Mouse (Mus musculus): ENCODE measurements at regions not wholly inside any gene's neighbourhood (a gene's known extent, or its start where the extent isn't known, plus 50 kb on each side); places are given as distances from the start of the nearest gene placed in this dataset.

GRCm38 (mm10) chr13:37621319-37622050 is 156.7 kb upstream of the Rreb1 start:
- Histone ChIP-seq H3K27me3 (ENCODE audit: control insufficient read depth, insufficient read depth, low read length, poor library complexity, severe bottlenecking) (no peaks in the 10 kb centered on the region), H3K36me3 (ENCODE audit: control insufficient read depth, insufficient read depth, low read length, poor library complexity, severe bottlenecking) (no peaks in the 10 kb centered on the region)
- DNase-seq (ENCODE audit: low read depth, low spot score), result no peak

- no peak for DNase-seq (ENCODE audit: low read depth, low spot score)
- no peaks in the 10 kb centered on the region for H3K27me3 ChIP-seq (ENCODE audit: control insufficient read depth, insufficient read depth, low read length, poor library complexity, severe bottlenecking)
- no peaks in the 10 kb centered on the region for H3K36me3 ChIP-seq (ENCODE audit: control insufficient read depth, insufficient read depth, low read length, poor library complexity, severe bottlenecking)
Observed at GRCm38 (mm10) chr13:37622366-37623088, 155.7 kb upstream of the Rreb1 start.

GRCm38 (mm10) chr13:37624741-37625140 is 153.5 kb upstream of the Rreb1 start:
- Histone ChIP-seq H3K36me3 (ENCODE audit: control insufficient read depth, insufficient read depth, low read length, poor library complexity, severe bottlenecking) (no peaks in the 10 kb centered on the region), H3K27me3 (ENCODE audit: control insufficient read depth, insufficient read depth, low read length, poor library complexity, severe bottlenecking) (no peaks in the 10 kb centered on the region)
- no peak for DNase-seq (ENCODE audit: low read depth, low spot score)

GRCm38 (mm10) chr13:37625532-37626235 is 152.5 kb upstream of the Rreb1 start:
- no peaks in the 10 kb centered on the region for H3K36me3 ChIP-seq (ENCODE audit: control insufficient read depth, insufficient read depth, low read length, poor library complexity, severe bottlenecking)
- DNase-seq (ENCODE audit: low read depth, low spot score), result no peak
- no peaks in the 10 kb centered on the region for H3K27me3 ChIP-seq (ENCODE audit: control insufficient read depth, insufficient read depth, low read length, poor library complexity, severe bottlenecking)

GRCm38 (mm10) chr13:37628391-37629270 is 149.6 kb upstream of the Rreb1 start:
- DNase-seq (ENCODE audit: low read depth, low spot score), result no peak

GRCm38 (mm10) chr13:37629271-37629899 is 148.8 kb upstream of the Rreb1 start:
- Histone ChIP-seq H3K27me3 (ENCODE audit: control insufficient read depth, insufficient read depth, low read length, poor library complexity, severe bottlenecking) (no peaks in the 10 kb centered on the region), H3K36me3 (ENCODE audit: control insufficient read depth, insufficient read depth, low read length, poor library complexity, severe bottlenecking) (no peaks in the 10 kb centered on the region)
- no peak for DNase-seq (ENCODE audit: low read depth, low spot score)

More at GRCm38 (mm10) chr13:37628391-37629270, 149.6 kb upstream of the Rreb1 start:
- H3K36me3 ChIP-seq (ENCODE audit: control insufficient read depth, insufficient read depth, low read length, poor library complexity, severe bottlenecking), result no peaks in the 10 kb centered on the region
- H3K27me3 ChIP-seq (ENCODE audit: control insufficient read depth, insufficient read depth, low read length, poor library complexity, severe bottlenecking), result no peaks in the 10 kb centered on the region

GRCm38 (mm10) chr13:37632835-37633440 is 145.3 kb upstream of the Rreb1 start:
- H3K27me3 ChIP-seq (ENCODE audit: control insufficient read depth, insufficient read depth, low read length, poor library complexity, severe bottlenecking), result no peaks in the 10 kb centered on the region
- no peaks in the 10 kb centered on the region for H3K36me3 ChIP-seq (ENCODE audit: control insufficient read depth, insufficient read depth, low read length, poor library complexity, severe bottlenecking)
- no peak for DNase-seq (ENCODE audit: low read depth, low spot score)

- Histone ChIP-seq H3K36me3 (ENCODE audit: control insufficient read depth, insufficient read depth, low read length, poor library complexity, severe bottlenecking) (no peaks in the 10 kb centered on the region), H3K27me3 (ENCODE audit: control insufficient read depth, insufficient read depth, low read length, poor library complexity, severe bottlenecking) (no peaks in the 10 kb centered on the region)
- DNase-seq (ENCODE audit: low read depth, low spot score), result no peak
Observed at GRCm38 (mm10) chr13:37636363-37636762, 141.8 kb upstream of the Rreb1 start.

GRCm38 (mm10) chr13:37637151-37637550 is 141.0 kb upstream of the Rreb1 start:
- DNase-seq (ENCODE audit: low read depth, low spot score), result no peak
- Histone ChIP-seq H3K36me3 (ENCODE audit: control insufficient read depth, insufficient read depth, low read length, poor library complexity, severe bottlenecking) (no peaks in the 10 kb centered on the region), H3K27me3 (ENCODE audit: control insufficient read depth, insufficient read depth, low read length, poor library complexity, severe bottlenecking) (no peaks in the 10 kb centered on the region)

- no peak for DNase-seq (ENCODE audit: low read depth, low spot score)
- H3K27me3 ChIP-seq (ENCODE audit: control insufficient read depth, insufficient read depth, low read length, poor library complexity, severe bottlenecking), result no peaks in the 10 kb centered on the region
- no peaks in the 10 kb centered on the region for H3K36me3 ChIP-seq (ENCODE audit: control insufficient read depth, insufficient read depth, low read length, poor library complexity, severe bottlenecking)
Observed at GRCm38 (mm10) chr13:37638071-37638511, 140.1 kb upstream of the Rreb1 start.

- no peaks in the 10 kb centered on the region for H3K36me3 ChIP-seq (ENCODE audit: control insufficient read depth, insufficient read depth, low read length, poor library complexity, severe bottlenecking)
- H3K27me3 ChIP-seq (ENCODE audit: control insufficient read depth, insufficient read depth, low read length, poor library complexity, severe bottlenecking), result no peaks in the 10 kb centered on the region
- peak; percentile 35 for DNase-seq (ENCODE audit: low read depth, low spot score)
Observed at GRCm38 (mm10) chr13:37642410-37643093, 135.6 kb upstream of the Rreb1 start.

- no peak for DNase-seq (ENCODE audit: low read depth, low spot score)
- H3K36me3 ChIP-seq (ENCODE audit: control insufficient read depth, insufficient read depth, low read length, poor library complexity, severe bottlenecking), result no peaks in the 10 kb centered on the region
- H3K27me3 ChIP-seq (ENCODE audit: control insufficient read depth, insufficient read depth, low read length, poor library complexity, severe bottlenecking), result no peaks in the 10 kb centered on the region
Observed at GRCm38 (mm10) chr13:37644751-37645181, 133.4 kb upstream of the Rreb1 start.

GRCm38 (mm10) chr13:37649467-37650080 is 128.6 kb upstream of the Rreb1 start:
- no peak for DNase-seq (ENCODE audit: low read depth, low spot score)
- no peaks in the 10 kb centered on the region for H3K36me3 ChIP-seq (ENCODE audit: control insufficient read depth, insufficient read depth, low read length, poor library complexity, severe bottlenecking)

More at GRCm38 (mm10) chr13:37649467-37650080, 128.6 kb upstream of the Rreb1 start:
- H3K27me3 ChIP-seq (ENCODE audit: control insufficient read depth, insufficient read depth, low read length, poor library complexity, severe bottlenecking), result no peaks in the 10 kb centered on the region

All from splenic B cell, adult 2 months (primary cell).